Mouse (Mus musculus) CH12.LX (cell line): ENCODE measurements at regions not wholly inside any gene's neighbourhood (a gene's known extent, or its start where the extent isn't known, plus 50 kb on each side); places are given as distances from the start of the nearest gene placed in this dataset.

Experiments used
- DNase-seq: peaks from one replicate; pipeline ENCODE4 v3.0.0-alpha.2; 2013; ENCODE audit errors: extremely low read depth
- H3K27ac ChIP-seq: 2 replicates; pipeline ENCODE4 v1.5.1; 2012; ENCODE audit warnings: low read depth, mild to moderate bottlenecking, control low read depth, moderate library complexity; ENCODE audit not compliant: insufficient read depth
- H3K27me3 ChIP-seq: replicated peaks from 2 replicates; pipeline ENCODE3; 2012; ENCODE audit warnings: inconsistent platforms
- H3K36me3 ChIP-seq, 2 experiments: replicated peaks in 1 of 2; 2 replicates each; pipeline versions ENCODE3 to v1.6.1; 2012; ENCODE audit warnings: inconsistent platforms in 1 of 2, low read length in 1 of 2, mild to moderate bottlenecking in 1 of 2, mixed read lengths in 1 of 2, moderate library complexity in 1 of 2; ENCODE audit not compliant: control insufficient read depth in 1 of 2, insufficient read depth in 1 of 2
- H3K4me1 ChIP-seq, 2 experiments: 2 replicates each; pipeline ENCODE4 v1.6.1; 2012; ENCODE audit warnings: inconsistent platforms in 1 of 2, moderate library complexity in 1 of 2; ENCODE audit not compliant: insufficient read depth in 2 of 2, control insufficient read depth in 1 of 2
- H3K4me2 ChIP-seq: 2 replicates; pipeline ENCODE4 v1.6.1; 2012; ENCODE audit warnings: low read depth, mild to moderate bottlenecking, control low read depth; ENCODE audit not compliant: poor library complexity, insufficient read depth, severe bottlenecking
- H3K4me3 ChIP-seq, 3 experiments: fragments of 150-350 bp in 1 of 3; sonication (generic) in 1 of 3; replicated peaks in 1 of 3; 2 replicates each; pipeline versions ENCODE3 to v1.5.1; 2011 to 2012; ENCODE audit warnings: low read depth in 2 of 3, low read length in 2 of 3, mild to moderate bottlenecking in 2 of 3, moderate library complexity in 2 of 3, control low read depth in 1 of 3, improper control_type of control experiment in 1 of 3, inconsistent platforms in 1 of 3, mixed read lengths in 1 of 3; ENCODE audit not compliant: poor library complexity in 1 of 3
- H3K79me2 ChIP-seq: replicated peaks from 2 replicates; pipeline ENCODE4 v1.6.1; 2012; ENCODE audit warnings: mild to moderate bottlenecking, moderate library complexity; ENCODE audit not compliant: control insufficient read depth, poor library complexity, insufficient read depth, severe bottlenecking; ENCODE audit errors: extremely low read depth
- H3K9ac ChIP-seq: 2 replicates; pipeline ENCODE4 v1.6.1; 2012; ENCODE audit warnings: low read depth, mild to moderate bottlenecking, control low read depth, moderate library complexity; ENCODE audit not compliant: insufficient read depth
- H3K9me3 ChIP-seq: replicated peaks from 2 replicates; pipeline ENCODE3; 2012; ENCODE audit warnings: low read length, inconsistent platforms, mixed read lengths
- CHD1 ChIP-seq: IDR thresholded peaks from 2 replicates; pipeline ENCODE4 v1.6.1; 2012; ENCODE audit warnings: low read depth, low read length, improper control_type of control experiment, inconsistent platforms
- CTCF ChIP-seq, 2 experiments: IDR thresholded peaks in 1 of 2; conservative IDR thresholded peaks in 1 of 2; 2 replicates each; pipeline ENCODE4 v1.5.1; 2011 to 2012; ENCODE audit warnings: low read depth in 2 of 2, low read length in 2 of 2, improper control_type of control experiment in 1 of 2, inconsistent platforms in 1 of 2, mild to moderate bottlenecking in 1 of 2, moderate library complexity in 1 of 2
- E2F4 ChIP-seq: IDR thresholded peaks from 2 replicates; pipeline ENCODE4 v1.6.1; 2011; ENCODE audit warnings: low read depth, low read length, improper control_type of control experiment; ENCODE audit not compliant: insufficient replicate concordance
- ELF1 ChIP-seq: IDR thresholded peaks from 2 replicates; pipeline ENCODE4 v1.6.1; 2014; ENCODE audit warnings: low read depth, mild to moderate bottlenecking, inconsistent platforms, low read length, improper control_type of control experiment
- EP300 ChIP-seq: IDR thresholded peaks from 2 replicates; pipeline ENCODE4 v1.6.1; 2011; ENCODE audit warnings: low read length, improper control_type of control experiment
- ETS1 ChIP-seq: conservative IDR thresholded peaks from 2 replicates; pipeline ENCODE4 v1.6.1; 2012; ENCODE audit warnings: low read depth, mild to moderate bottlenecking, inconsistent platforms, low read length, improper control_type of control experiment, moderate library complexity
- GABPA ChIP-seq: IDR thresholded peaks from 2 replicates; pipeline ENCODE4 v1.6.1; 2012; ENCODE audit warnings: low read depth, low read length, improper control_type of control experiment, inconsistent platforms; ENCODE audit not compliant: insufficient replicate concordance
- HCFC1 ChIP-seq: IDR thresholded peaks from 2 replicates; pipeline ENCODE4 v1.6.1; 2012; ENCODE audit warnings: low read depth, mild to moderate bottlenecking, inconsistent platforms, low read length, improper control_type of control experiment
- IRF4 ChIP-seq: IDR thresholded peaks from 2 replicates; pipeline ENCODE4 v1.6.1; 2014; ENCODE audit warnings: low read depth, mild to moderate bottlenecking, inconsistent platforms, low read length, improper control_type of control experiment
- JUND ChIP-seq: conservative IDR thresholded peaks from 2 replicates; pipeline ENCODE4 v1.6.1; 2011; ENCODE audit warnings: low read depth, low read length, improper control_type of control experiment
- MAFK ChIP-seq: IDR thresholded peaks from 2 replicates; pipeline ENCODE4 v1.6.1; 2011; ENCODE audit warnings: low read length, improper control_type of control experiment; ENCODE audit not compliant: insufficient replicate concordance
- MAX ChIP-seq: IDR thresholded peaks from 2 replicates; pipeline ENCODE4 v1.6.1; 2011; ENCODE audit warnings: low read length, improper control_type of control experiment
- MAZ ChIP-seq: IDR thresholded peaks from 2 replicates; pipeline ENCODE4 v1.6.1; 2012; ENCODE audit warnings: low read depth, mild to moderate bottlenecking, inconsistent platforms, low read length, improper control_type of control experiment, moderate library complexity
- MEF2A ChIP-seq: IDR thresholded peaks from 2 replicates; pipeline ENCODE4 v1.6.1; 2014; ENCODE audit warnings: low read depth, mild to moderate bottlenecking, inconsistent platforms, low read length, improper control_type of control experiment, borderline replicate concordance
- MXI1 ChIP-seq: IDR thresholded peaks from 2 replicates; pipeline ENCODE4 v1.6.1; 2011; ENCODE audit warnings: mild to moderate bottlenecking, low read depth, low read length, improper control_type of control experiment
- MYC ChIP-seq: IDR thresholded peaks from 2 replicates; pipeline ENCODE4 v1.6.1; 2011; ENCODE audit warnings: low read depth, mild to moderate bottlenecking, improper control_type of control experiment, low read length
- NELFE ChIP-seq: IDR thresholded peaks from 2 replicates; pipeline ENCODE4 v1.6.1; 2011; ENCODE audit warnings: low read depth, low read length, improper control_type of control experiment
- NRF1 ChIP-seq: IDR thresholded peaks from 2 replicates; pipeline ENCODE4 v1.6.1; 2014; ENCODE audit warnings: low read depth, mild to moderate bottlenecking, inconsistent platforms, low read length, improper control_type of control experiment, moderate library complexity
- POLR2AphosphoS2 ChIP-seq: IDR thresholded peaks from 2 replicates; pipeline ENCODE4 v1.6.1; 2011; ENCODE audit warnings: low read depth, low read length, improper control_type of control experiment
- RAD21 ChIP-seq: IDR thresholded peaks from 2 replicates; pipeline ENCODE4 v1.6.1; 2011; ENCODE audit warnings: low read depth, mild to moderate bottlenecking, low read length, improper control_type of control experiment, moderate library complexity
- RCOR1 ChIP-seq: conservative IDR thresholded peaks from 2 replicates; pipeline ENCODE4 v1.6.1; 2012; ENCODE audit warnings: low read depth, mild to moderate bottlenecking, inconsistent platforms, low read length, improper control_type of control experiment
- SIN3A ChIP-seq: IDR thresholded peaks from 2 replicates; pipeline ENCODE4 v1.6.1; 2012; ENCODE audit warnings: low read length, improper control_type of control experiment, inconsistent platforms
- SMC3 ChIP-seq: IDR thresholded peaks from 2 replicates; pipeline ENCODE4 v1.6.1; 2011; ENCODE audit warnings: low read depth, low read length, improper control_type of control experiment
- TBP ChIP-seq: conservative IDR thresholded peaks from 2 replicates; pipeline ENCODE4 v1.6.1; 2011; ENCODE audit warnings: low read depth, low read length, improper control_type of control experiment
- UBTF ChIP-seq: IDR thresholded peaks from 2 replicates; pipeline ENCODE4 v1.6.1; 2012; ENCODE audit warnings: low read depth, mild to moderate bottlenecking, inconsistent platforms, low read length, improper control_type of control experiment, moderate library complexity
- USF2 ChIP-seq: conservative IDR thresholded peaks from 2 replicates; pipeline ENCODE4 v1.6.1; 2011; ENCODE audit warnings: low read depth, low read length, improper control_type of control experiment
- ZC3H11A ChIP-seq: IDR thresholded peaks from 2 replicates; pipeline ENCODE4 v1.6.1; 2012; ENCODE audit warnings: low read depth, mild to moderate bottlenecking, inconsistent platforms, low read length, improper control_type of control experiment
- ZKSCAN1 ChIP-seq: IDR thresholded peaks from 2 replicates; pipeline ENCODE4 v1.6.1; 2012; ENCODE audit warnings: low read depth, inconsistent platforms, low read length, improper control_type of control experiment, borderline replicate concordance
- ZMIZ1 ChIP-seq: IDR thresholded peaks from 2 replicates; pipeline ENCODE4 v1.6.1; 2012; ENCODE audit warnings: low read depth, mild to moderate bottlenecking, inconsistent platforms, low read length, improper control_type of control experiment
- ZNF384 ChIP-seq: IDR thresholded peaks from 2 replicates; pipeline ENCODE4 v1.6.1; 2012; ENCODE audit warnings: low read depth, low read length, improper control_type of control experiment, inconsistent platforms
- dilution Hi-C: fragments of 300-500 bp; cut with MboI; formaldehyde crosslinking; loops from 2 replicates; pipeline ENCODE4 v1.14.3; 2020; ENCODE audit warnings: low sequenced_read_pairs; ENCODE audit not compliant: extremely low pct_unique_long_range_greater_than_20kb, extremely low pct_ligation_motif_present
- in situ Hi-C: fragments of 300-500 bp; cut with MboI; formaldehyde crosslinking; loops from 3 replicates; pipeline ENCODE4 v1.14.3; 2019; ENCODE audit warnings: low sequenced_read_pairs, low pct_ligation_motif_present, low pct_unique_long_range_greater_than_20kb, mixed read lengths

- no peak overlapping the region for H3K4me2 ChIP-seq
- no peaks in the 10 kb centered on the region for H3K9me3 ChIP-seq
- dilution Hi-C loops = no loop called here
- no peak overlapping the region for H3K4me3 ChIP-seq
- in situ Hi-C loops = no loop called here
- H3K27ac ChIP-seq = no peak overlapping the region
- no peaks in the 10 kb centered on the region for H3K36me3 ChIP-seq
- H3K4me1 ChIP-seq = no peaks in the 10 kb centered on the region
- H3K27me3 ChIP-seq = no peaks in the 10 kb centered on the region
- no peaks in the 10 kb centered on the region for H3K79me2 ChIP-seq
- H3K9ac ChIP-seq = no peak overlapping the region
- no peak for DNase-seq
- TF ChIP-seq RCOR1 = no peak
- no peak for TF ChIP-seq MEF2A
- TF ChIP-seq RAD21 = no peak
- no peak for TF ChIP-seq HCFC1
- no peak for TF ChIP-seq SIN3A
- no peak for TF ChIP-seq USF2
- TF ChIP-seq MAX = no peak
- no peak for TF ChIP-seq E2F4
- no peak for TF ChIP-seq ETS1
- TF ChIP-seq MAFK = no peak
- TF ChIP-seq GABPA = no peak
- TF ChIP-seq ZKSCAN1 = no peak
- TF ChIP-seq CTCF (conservative IDR thresholded peaks at IDR 0.05 in 1 of 2, IDR thresholded peaks at IDR 0.05 in 1 of 2; ENCODE audit: low read depth in 2 of 2, low read length in 2 of 2) = no peak
- no peak for TF ChIP-seq SMC3
- no peak for TF ChIP-seq JUND
- no peak for TF ChIP-seq TBP
- no peak for TF ChIP-seq MYC
- TF ChIP-seq ZMIZ1 = no peak
- no peak for TF ChIP-seq CHD1
These were observed 96.9 kb upstream of the Mpdz start for GRCm38 (mm10) chr4:81539551-81539950.

GRCm38 (mm10) chr4:81536795-81537194 is 94.2 kb upstream of the Mpdz start:
- Histone ChIP-seq H3K27me3 (no peaks in the 10 kb centered on the region), H3K79me2 (no peaks in the 10 kb centered on the region), H3K36me3 (no peaks in the 10 kb centered on the region), H3K4me2 (no peak overlapping the region), H3K4me3 (no peak overlapping the region), H3K4me1 (no peaks in the 10 kb centered on the region), H3K9ac (no peak overlapping the region), H3K9me3 (no peaks in the 10 kb centered on the region), H3K27ac (no peak overlapping the region)
- TF ChIP-seq ELF1 = no peak
- no peak for TF ChIP-seq E2F4
- TF ChIP-seq NRF1 = no peak
- no peak for TF ChIP-seq MAX
- no peak for TF ChIP-seq ZC3H11A
- no peak for TF ChIP-seq MAZ
- TF ChIP-seq SIN3A = no peak
- no peak for TF ChIP-seq GABPA
- TF ChIP-seq MXI1 = no peak
- no peak for TF ChIP-seq IRF4
- no peak for TF ChIP-seq NELFE
- TF ChIP-seq ETS1 = no peak
- no peak for TF ChIP-seq ZNF384
- no peak for TF ChIP-seq UBTF
- TF ChIP-seq POLR2AphosphoS2 = no peak
- TF ChIP-seq RAD21 = no peak
- no peak for TF ChIP-seq EP300
- no peak for TF ChIP-seq HCFC1
- TF ChIP-seq TBP = no peak
- in situ Hi-C loops (no loop called here), dilution Hi-C loops (no loop called here)
- DNase-seq = no peak
